Mouse (Mus musculus): ENCODE measurements at regions not wholly inside any gene's neighbourhood (a gene's known extent, or its start where the extent isn't known, plus 50 kb on each side); places are given as distances from the start of the nearest gene placed in this dataset.

- no peak for DNase-seq
These were observed 56.5 kb upstream of the Grin2b start for GRCm38 (mm10) chr6:136229791-136230190.

GRCm38 (mm10) chr6:136235473-136235872 lies 62.2 kb upstream of the Grin2b start:
- DNase-seq = no peak

GRCm38 (mm10) chr6:136238989-136239388 lies 65.7 kb upstream of the Grin2b start:
- DNase-seq = peak; percentile 7

GRCm38 (mm10) chr6:136239416-136239815 lies 66.1 kb upstream of the Grin2b start:
- DNase-seq = no peak

GRCm38 (mm10) chr6:136241574-136242311 lies 68.4 kb upstream of the Grin2b start:
- DNase-seq = no peak

GRCm38 (mm10) chr6:136244895-136245294 lies 71.6 kb upstream of the Grin2b start:
- no peak for DNase-seq

GRCm38 (mm10) chr6:136255726-136256512 lies 71.4 kb upstream of the Gm8994 start:
- no peak for DNase-seq

- no peak for DNase-seq
These were observed 51.6 kb upstream of the Gm8994 start for GRCm38 (mm10) chr6:136275742-136276141.

GRCm38 (mm10) chr6:136276771-136277170 lies 50.6 kb upstream of the Gm8994 start:
- DNase-seq = no peak

All from cerebellum, adult 9-11 months (tissue).